Mouse (Mus musculus) hindbrain, embryonic 10.5 days (tissue): ENCODE measurements around the gene Aldh1l1. TPM values are rescaled to one million over a fixed set of nuclear protein-coding genes. Genes with fewer than 3 reads are reported as not detected.

Experiments used
- DNase-seq: peaks from one replicate; pipeline ENCODE4 v3.0.0-alpha.2; 2017; ENCODE audit warnings: low spot score
- H3K27ac ChIP-seq: fragments of 300-500 bp; sonication (generic); 2 replicates; pipeline ENCODE4 v1.5.1; 2016; ENCODE audit warnings: mild to moderate bottlenecking, moderate library complexity
- H3K27me3 ChIP-seq: fragments of 300-500 bp; sonication (generic); 2 replicates; pipeline ENCODE4 v1.6.1; 2016; ENCODE audit warnings: mild to moderate bottlenecking; ENCODE audit not compliant: poor library complexity, insufficient read depth, severe bottlenecking
- H3K36me3 ChIP-seq: fragments of 300-500 bp; sonication (generic); 2 replicates; pipeline ENCODE4 v1.6.1; 2016; ENCODE audit warnings: mild to moderate bottlenecking, moderate library complexity
- H3K4me1 ChIP-seq: fragments of 300-500 bp; sonication (generic); replicated peaks from 2 replicates; pipeline ENCODE4 v1.6.1; 2016; ENCODE audit warnings: mild to moderate bottlenecking
- H3K4me3 ChIP-seq: fragments of 300-500 bp; sonication (generic); 2 replicates; pipeline ENCODE4 v1.5.1; 2016; ENCODE audit warnings: mild to moderate bottlenecking, moderate library complexity
- H3K9me3 ChIP-seq: fragments of 300-500 bp; sonication (generic); 2 replicates; pipeline ENCODE4 v1.6.1; 2016; ENCODE audit warnings: mild to moderate bottlenecking, moderate library complexity
- WGBS: fragments of 180-500 bp; shearing (Covaris S2); methylation state at CpG from one replicate; pipeline ENCODE4 v1.1.7; 2016; 5-methylcytosine and 5-hydroxymethylcytosine counted together
- polyA plus RNA-seq: library from polyadenylated mRNA; unstranded; fragments of >200 nt; fragmentation: Nextera tagmentation; extraction: Ambion mirVana; gene quantifications from 2 replicates; pipeline ENCODE4 v1.2.1, GENCODE M21; 2016

Gene Aldh1l1
- polyA plus RNA-seq, 1 experiment from 2014 or later, result 2.9 TPM

DNA sequence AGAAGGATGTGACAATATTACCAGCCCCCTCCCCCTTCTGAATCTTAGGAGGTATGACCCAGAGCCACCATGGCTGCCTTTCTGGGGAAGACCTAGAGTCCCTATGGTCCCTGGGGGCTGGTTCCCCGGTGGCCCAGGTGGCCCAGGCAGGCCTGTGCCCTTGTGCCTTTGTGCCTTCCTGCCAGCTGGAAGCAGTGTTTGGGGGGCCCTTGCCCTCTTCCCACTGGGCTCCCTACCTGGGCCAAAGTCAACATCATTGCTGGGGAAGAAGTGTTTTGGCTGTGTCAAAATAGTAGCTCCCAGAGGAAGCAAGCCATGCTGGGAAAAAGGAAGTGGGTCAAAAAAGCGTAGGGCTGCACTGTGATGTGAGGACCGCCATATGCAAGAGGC, 11.9 kb upstream of the Aldh1l1 start:
- Histone ChIP-seq H3K4me3 (no peak overlapping the region), H3K9me3 (no peaks in the 10 kb centered on the region), H3K27ac (no peak overlapping the region), H3K36me3 (no peaks in the 10 kb centered on the region), H3K4me1 (peaks cover 40% of the 10 kb centered on the region), H3K27me3 (no peaks in the 10 kb centered on the region)
- 85% methylated on average over 3 of the region's 3 CpGs for WGBS
- no peak for DNase-seq

DNA sequence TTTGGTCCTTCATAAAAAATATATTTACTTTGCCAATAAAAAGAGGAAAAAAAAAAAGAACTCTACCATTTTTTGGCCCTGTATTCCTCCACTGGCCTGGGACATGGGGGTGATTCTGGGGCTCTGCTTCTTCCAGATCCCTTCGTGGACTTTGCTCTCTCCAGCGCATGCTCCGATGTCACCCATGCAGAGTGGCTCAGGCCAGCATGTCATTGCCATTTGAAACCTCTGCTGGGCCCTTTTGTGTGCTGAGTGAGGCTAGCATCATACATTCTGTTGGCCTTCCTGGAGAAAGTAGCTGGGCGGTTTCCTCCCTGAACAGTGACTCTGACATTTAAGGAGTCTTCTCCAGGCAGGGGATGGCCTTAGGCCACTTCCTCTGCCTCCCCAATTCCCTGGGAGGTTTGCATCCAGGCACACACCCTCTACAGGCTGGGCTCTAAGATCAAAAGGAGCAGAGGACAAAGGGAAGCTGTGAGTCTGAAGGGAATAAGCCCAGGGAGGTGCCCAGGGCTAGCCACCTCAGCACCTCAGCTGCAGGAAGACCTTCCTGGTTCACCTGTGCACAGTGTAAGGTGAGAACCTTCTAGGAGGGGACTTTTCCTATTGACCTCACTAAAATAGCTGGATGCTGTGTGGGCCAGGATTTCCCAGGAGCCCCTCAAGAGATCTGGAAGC, 10.9 kb upstream of the Aldh1l1 start:
- Histone ChIP-seq H3K4me3 (no peak overlapping the region), H3K27me3 (no peaks in the 10 kb centered on the region), H3K36me3 (no peaks in the 10 kb centered on the region), H3K4me1 (peaks cover 40% of the 10 kb centered on the region), H3K27ac (peak overlapping the region; percentile 46; the same call in 1 of the 2 replicates), H3K9me3 (no peaks in the 10 kb centered on the region)
- DNase-seq, result no peak
- WGBS, result 66% methylated on average over 4 of the region's 4 CpGs

DNA sequence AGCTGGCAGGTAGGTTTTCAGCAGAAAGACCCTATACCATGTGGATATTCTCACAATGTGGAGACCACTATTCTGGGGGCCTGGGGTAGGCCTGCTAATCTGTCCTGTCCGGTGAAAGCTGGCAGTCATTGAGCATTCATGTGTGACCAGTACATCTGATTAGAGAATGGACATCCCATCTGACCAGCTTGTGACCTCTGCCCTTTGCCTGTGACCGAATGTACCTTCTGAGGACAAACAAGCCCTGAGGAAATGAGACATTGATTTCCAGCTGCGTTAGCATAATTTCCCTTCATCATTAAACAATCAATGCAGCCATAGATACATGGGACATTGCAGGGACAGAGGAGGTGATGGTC, 10.4 kb upstream of the Aldh1l1 start:
- Histone ChIP-seq H3K27ac (0 out of 2 replicates have a peak overlapping the region, but pooled peaks have one; percentile 46), H3K9me3 (no peaks in the 10 kb centered on the region), H3K27me3 (no peaks in the 10 kb centered on the region), H3K36me3 (no peaks in the 10 kb centered on the region), H3K4me1 (peaks cover 39% of the 10 kb centered on the region), H3K4me3 (no peak overlapping the region)
- WGBS, result 53% methylated on average over 3 of the region's 3 CpGs
- no peak for DNase-seq

DNA sequence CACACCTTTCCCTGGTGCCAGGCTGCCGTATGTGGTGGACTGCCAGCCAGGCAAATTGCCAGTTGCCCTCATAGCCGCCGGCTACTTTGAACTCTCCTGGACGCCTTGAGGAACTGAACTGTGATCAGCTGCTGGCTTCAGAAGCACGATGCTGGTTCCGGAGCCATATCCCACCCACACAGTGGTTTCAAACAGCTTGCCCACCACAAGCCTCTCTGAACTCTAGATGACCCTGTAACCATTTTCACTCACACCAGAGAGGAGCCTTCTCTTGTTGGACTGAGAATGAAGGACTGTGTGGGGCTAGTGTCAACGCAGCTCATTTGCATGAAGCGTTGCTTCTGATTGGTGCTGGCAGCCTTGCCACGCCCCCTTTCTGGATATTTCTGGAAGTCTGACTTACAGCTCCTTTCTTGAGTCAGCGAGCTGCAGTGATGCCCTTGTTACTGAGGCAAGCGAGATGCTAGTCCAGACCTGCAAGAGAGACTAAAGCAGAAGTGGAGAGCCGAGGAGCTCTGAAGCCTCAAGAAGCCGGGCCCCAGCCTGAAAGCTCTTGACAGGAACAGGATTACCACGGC, 9.2 kb upstream of the Aldh1l1 start:
- Histone ChIP-seq H3K27me3 (no peaks in the 10 kb centered on the region), H3K9me3 (no peaks in the 10 kb centered on the region), H3K4me1 (peaks cover 29% of the 10 kb centered on the region), H3K4me3 (no peak overlapping the region), H3K36me3 (no peaks in the 10 kb centered on the region), H3K27ac (no peak overlapping the region)
- DNase-seq, result no peak
- WGBS, result 75% methylated on average over 14 of the region's 14 CpGs

DNA sequence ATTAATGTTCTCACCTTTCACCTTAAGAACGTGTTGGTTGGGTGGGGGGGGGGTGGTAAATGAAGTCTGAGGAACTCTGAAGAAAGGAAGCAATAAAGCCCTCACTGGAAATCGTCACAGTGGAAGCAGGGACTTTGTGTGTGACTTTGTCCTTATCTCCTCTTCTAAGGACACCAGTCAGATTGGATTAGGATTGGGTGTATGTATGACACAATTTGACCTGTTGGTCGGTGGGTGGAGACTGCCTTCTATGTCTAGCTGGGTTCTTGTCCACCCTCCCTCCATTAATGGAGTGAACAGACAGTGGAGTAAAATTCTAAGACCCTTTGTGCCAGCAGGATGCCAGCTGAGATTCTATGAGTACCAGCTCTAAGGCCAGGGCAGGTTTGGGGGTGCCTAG, 2.0 kb upstream of the Aldh1l1 start:
- no peak overlapping the region for H3K27ac ChIP-seq
- H3K9me3 ChIP-seq, result no peaks in the 10 kb centered on the region
- no peak overlapping the region for H3K4me3 ChIP-seq
- no peaks in the 10 kb centered on the region for H3K4me1 ChIP-seq
- no peak for DNase-seq
- H3K36me3 ChIP-seq, result no peaks in the 10 kb centered on the region
- WGBS, result 78% methylated on average over 3 of the region's 3 CpGs
- H3K27me3 ChIP-seq, result no peaks in the 10 kb centered on the region

DNA sequence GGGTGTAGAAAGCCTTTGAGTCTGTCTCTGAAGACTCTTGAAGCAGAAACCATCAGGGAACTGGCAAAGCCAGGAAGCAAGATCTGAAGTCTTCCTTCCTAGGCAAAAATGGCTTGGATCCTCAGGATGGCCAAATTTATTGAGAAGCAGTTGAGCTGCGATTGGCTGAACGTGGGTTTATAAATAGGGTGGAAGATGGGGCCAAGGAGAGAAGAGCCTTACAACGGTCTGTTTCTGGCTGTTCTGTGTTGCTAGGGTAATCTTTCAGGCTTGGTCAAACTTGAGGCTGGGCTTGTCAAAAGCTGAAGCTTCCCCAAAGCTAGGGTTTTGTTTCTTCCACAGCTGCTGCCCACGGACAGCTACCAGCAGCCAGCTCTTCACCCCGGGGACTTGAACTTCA, 1.4 kb upstream of the Aldh1l1 start:
- no peaks in the 10 kb centered on the region for H3K36me3 ChIP-seq
- no peaks in the 10 kb centered on the region for H3K4me1 ChIP-seq
- H3K9me3 ChIP-seq, result no peaks in the 10 kb centered on the region
- H3K27ac ChIP-seq, result no peak overlapping the region
- 77% methylated on average over 5 of the region's 5 CpGs for WGBS
- no peaks in the 10 kb centered on the region for H3K27me3 ChIP-seq
- DNase-seq, result no peak
- H3K4me3 ChIP-seq, result no peak overlapping the region

DNA sequence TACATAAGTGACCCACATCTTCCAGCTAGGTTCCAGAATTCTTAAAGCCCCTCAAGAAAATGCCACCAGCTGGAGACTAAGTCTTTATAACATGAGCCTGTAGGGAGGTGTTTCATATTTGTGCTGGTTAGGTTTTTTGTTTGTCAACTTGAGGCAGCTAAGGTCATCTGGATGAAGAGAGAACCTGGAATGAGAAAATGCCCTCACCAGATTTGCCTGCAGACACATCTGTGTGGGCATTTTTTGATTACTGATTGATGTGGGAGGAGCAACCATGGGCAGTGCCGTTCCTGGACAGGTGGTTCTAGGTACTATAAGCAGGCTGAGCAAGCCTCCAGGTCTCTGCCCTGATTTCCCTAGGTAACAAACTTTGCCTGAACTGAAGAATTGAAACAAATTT, 1.3 kb downstream of the Aldh1l1 start:
- 91% methylated on average over 1 of the region's 1 CpGs for WGBS
- no peak overlapping the region for H3K4me3 ChIP-seq
- DNase-seq, result no peak
- no peaks in the 10 kb centered on the region for H3K27me3 ChIP-seq
- no peaks in the 10 kb centered on the region for H3K36me3 ChIP-seq
- H3K9me3 ChIP-seq, result no peaks in the 10 kb centered on the region
- no peak overlapping the region for H3K27ac ChIP-seq
- H3K4me1 ChIP-seq, result no peaks in the 10 kb centered on the region

DNA sequence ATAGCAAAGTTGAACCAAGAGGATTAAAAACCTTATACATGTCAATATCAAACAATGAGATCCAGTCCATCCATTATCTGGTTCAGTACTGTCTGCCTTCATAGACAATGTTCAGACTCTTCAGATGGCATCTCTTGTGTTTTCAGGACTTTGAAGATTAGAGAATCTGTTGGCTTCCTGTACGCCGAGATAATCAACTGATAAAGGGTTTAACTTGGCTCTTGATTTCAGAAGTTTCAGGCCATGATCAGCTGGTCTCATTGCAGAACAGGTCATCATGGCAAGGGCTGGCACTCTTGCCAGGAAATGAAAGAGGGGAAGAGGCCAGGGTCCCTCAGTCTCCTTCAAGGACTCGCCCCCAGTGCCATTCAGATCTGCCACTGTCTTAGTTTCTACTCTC, 3.3 kb downstream of the Aldh1l1 start:
- no peaks in the 10 kb centered on the region for H3K27me3 ChIP-seq

DNA sequence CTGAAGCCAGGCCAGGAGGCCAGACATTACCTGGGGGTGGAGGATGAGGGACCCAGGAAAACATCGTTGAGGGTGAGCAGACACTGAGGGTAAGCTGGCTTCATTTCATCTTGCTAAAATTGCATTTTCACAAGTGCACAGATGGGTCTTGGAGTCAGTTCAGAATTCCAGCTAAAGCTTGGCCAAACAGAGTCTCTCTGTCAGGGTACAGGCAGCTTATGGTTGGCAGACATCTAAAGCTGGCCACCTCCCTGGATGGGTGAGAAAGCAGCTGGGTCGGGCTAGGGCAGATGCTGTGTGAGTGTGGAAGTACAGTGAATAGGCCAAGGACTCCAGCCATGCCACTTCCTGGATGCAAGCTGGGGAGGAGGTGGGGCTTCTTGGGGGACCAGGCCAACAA, 4.7 kb downstream of the Aldh1l1 start:
- Histone ChIP-seq H3K9me3 (no peaks in the 10 kb centered on the region), H3K27me3 (no peaks in the 10 kb centered on the region), H3K27ac (no peak overlapping the region), H3K4me3 (no peak overlapping the region), H3K36me3 (no peaks in the 10 kb centered on the region), H3K4me1 (peaks cover 14% of the 10 kb centered on the region)
- 84% methylated on average over 2 of the region's 2 CpGs for WGBS
- no peak for DNase-seq

More for the DNA sequence above, 3.3 kb downstream of the Aldh1l1 start:
- H3K4me1 ChIP-seq, result 0 out of 2 replicates have a peak, but pooled peaks cover 1% of the 10 kb centered on the region
- no peak overlapping the region for H3K4me3 ChIP-seq
- H3K27ac ChIP-seq, result no peak overlapping the region
- H3K36me3 ChIP-seq, result no peaks in the 10 kb centered on the region
- no peak for DNase-seq
- H3K9me3 ChIP-seq, result no peaks in the 10 kb centered on the region
- WGBS, result 89% methylated on average over 3 of the region's 3 CpGs

DNA sequence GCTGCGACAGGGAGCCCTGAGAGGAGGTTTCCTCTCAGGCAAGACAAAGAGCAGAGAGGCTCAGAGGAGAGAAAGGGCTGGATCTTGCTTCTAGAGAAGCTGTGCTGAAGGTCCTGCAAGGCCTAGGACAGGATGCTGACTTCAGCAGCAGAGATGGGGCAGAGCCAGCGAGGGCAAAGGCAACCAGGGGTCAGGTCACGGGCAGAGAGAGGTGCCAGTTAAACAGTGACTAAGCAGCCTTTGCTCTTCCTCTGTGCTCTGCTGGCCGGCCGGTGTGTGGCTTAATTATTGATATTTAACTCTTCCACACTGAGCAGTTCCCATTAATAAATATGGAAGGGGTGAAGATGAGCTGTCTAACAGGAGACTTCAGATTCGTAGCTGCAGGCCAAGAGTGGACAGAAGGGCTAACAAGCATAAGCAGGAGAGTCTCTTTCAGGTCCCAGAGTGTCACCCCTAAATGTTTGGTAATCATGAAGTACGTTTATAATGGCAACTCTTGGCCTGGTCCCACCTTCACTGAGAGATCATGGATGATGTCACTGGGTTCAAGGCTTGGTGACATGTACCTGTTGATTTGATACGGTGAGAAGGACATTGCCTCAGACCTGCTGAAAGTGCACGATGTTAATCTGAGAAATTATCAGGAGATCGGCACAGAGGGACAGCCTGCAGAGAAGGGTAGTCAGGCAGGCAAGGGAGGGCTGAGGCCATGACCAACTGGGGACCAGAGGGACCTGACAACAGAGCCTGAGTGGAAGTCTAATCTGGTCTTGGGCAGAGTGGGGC, 5.9 kb downstream of the Aldh1l1 start:
- no peaks in the 10 kb centered on the region for H3K9me3 ChIP-seq
- WGBS, result 79% methylated on average over 10 of the region's 10 CpGs
- DNase-seq, result no peak
- no peak overlapping the region for H3K4me3 ChIP-seq
- H3K4me1 ChIP-seq, result peaks cover 18% of the 10 kb centered on the region
- no peak overlapping the region for H3K27ac ChIP-seq
- H3K36me3 ChIP-seq, result no peaks in the 10 kb centered on the region
- H3K27me3 ChIP-seq, result no peaks in the 10 kb centered on the region

DNA sequence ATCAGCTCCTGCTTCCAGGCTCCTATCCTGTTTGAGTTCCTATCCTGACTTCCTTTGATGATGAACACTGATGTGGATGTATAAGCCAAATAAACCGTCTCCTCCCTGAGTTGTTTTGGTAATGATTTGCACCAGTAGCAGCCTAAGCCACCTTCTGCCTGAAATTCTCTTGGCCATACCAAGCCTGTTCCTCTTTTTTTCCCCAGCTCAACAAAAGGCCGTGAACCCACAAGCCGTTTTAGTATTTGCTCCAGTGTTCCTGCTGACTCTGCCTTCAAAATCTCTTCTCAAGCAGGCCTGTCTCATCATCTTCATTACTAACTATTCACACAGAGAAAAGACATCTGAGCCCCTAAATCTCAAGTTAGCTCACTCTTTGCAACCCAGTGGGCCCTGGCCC, 7.9 kb downstream of the Aldh1l1 start:
- no peak for DNase-seq
- Histone ChIP-seq H3K4me1 (peaks cover 18% of the 10 kb centered on the region), H3K27ac (no peak overlapping the region; the same call in 1 of the 2 replicates), H3K36me3 (no peaks in the 10 kb centered on the region), H3K4me3 (no peak overlapping the region), H3K9me3 (no peaks in the 10 kb centered on the region), H3K27me3 (no peaks in the 10 kb centered on the region)
- 79% methylated on average over 3 of the region's 3 CpGs for WGBS

DNA sequence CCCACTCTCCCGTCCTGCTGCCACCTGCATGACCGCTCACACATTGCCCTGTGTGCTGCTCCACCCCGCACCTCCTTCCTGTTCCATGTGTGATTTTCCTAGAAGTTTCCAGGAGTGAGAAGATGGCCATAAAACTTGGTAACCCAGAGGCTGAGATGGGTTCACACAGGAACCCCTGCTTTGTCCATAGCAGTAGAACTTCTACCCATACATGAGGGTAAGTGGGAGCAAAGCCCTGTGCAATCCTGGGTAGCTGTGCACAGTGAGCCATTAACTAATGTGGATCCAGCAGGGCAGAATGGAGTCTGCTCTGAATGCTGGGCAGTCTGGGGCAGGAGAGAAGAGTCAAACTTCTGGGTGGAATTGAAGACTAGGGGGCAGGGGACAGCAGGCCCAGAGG, 8.3 kb downstream of the Aldh1l1 start:
- H3K9me3 ChIP-seq, result no peaks in the 10 kb centered on the region
- H3K27me3 ChIP-seq, result no peaks in the 10 kb centered on the region
- DNase-seq, result no peak
- peaks cover 18% of the 10 kb centered on the region for H3K4me1 ChIP-seq
- H3K4me3 ChIP-seq, result no peak overlapping the region
- H3K36me3 ChIP-seq, result no peaks in the 10 kb centered on the region
- no peak overlapping the region; the same call in 1 of the 2 replicates for H3K27ac ChIP-seq
- 94% methylated on average over 3 of the region's 3 CpGs for WGBS

DNA sequence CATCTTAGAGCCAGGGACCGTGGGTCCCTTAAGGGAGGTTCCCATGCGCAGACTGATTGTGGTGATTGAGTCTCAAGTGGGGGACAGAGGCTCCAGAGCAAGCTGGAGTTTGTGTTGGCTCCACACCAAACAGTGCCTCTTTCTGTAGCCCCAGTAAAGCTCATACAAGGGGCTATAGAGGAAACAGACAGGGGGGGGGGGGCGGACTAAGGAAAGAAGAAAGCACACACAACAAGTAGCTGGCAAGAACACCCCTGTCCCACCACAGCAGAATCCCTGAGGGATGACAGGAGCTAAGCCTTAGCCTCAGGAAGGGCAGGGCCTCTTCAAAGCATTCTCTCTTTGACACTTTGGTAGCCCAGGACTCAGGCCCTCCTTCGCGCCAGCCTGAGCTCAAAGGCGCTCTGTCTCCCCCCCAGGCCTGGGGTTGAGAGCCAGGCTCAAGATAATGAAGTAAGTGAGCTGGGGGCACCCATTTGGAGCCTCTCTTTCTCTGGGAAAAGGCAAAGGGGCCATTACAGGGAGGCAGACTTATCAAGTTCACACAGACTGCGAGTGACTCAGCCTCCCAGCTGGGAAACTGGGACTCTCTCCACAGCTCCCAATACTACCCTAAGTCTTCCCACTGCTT, 9.2 kb downstream of the Aldh1l1 start:
- H3K9me3 ChIP-seq, result no peaks in the 10 kb centered on the region
- WGBS, result 65% methylated on average over 7 of the region's 7 CpGs
- peaks cover 23% of the 10 kb centered on the region for H3K4me1 ChIP-seq
- no peak for DNase-seq
- H3K36me3 ChIP-seq, result no peaks in the 10 kb centered on the region
- H3K4me3 ChIP-seq, result no peak overlapping the region
- no peak overlapping the region; the same call in 1 of the 2 replicates for H3K27ac ChIP-seq
- H3K27me3 ChIP-seq, result no peaks in the 10 kb centered on the region
